10 mouse cellular contexts compared by ENCODE assay signal in the genomic region with DNA sequence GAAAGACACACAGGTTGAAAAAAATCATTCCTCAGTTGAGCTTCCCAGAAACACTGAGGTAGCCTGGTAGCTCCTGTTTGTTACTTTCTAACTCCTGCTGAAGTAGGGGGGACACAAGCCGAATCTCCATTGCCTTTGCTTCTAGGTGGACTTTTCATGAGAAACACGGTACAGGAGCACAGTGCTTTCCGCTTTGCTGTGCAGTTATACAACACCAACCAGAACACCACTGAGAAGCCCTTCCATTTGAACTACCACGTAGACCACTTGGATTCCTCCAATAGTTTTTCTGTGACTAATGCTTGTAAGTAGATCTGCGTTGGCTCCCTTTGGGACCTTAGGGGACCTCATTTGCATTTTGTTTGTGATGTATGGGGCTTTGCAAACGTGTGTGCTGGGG. TPM values are rescaled to one million over a fixed set of nuclear protein-coding genes. Genes with fewer than 3 reads are reported as not detected.
DNase-seq lines count a peak whose midpoint lies in the region; ATAC-seq and TF ChIP-seq lines count a peak whose summit lies in the region.
"Had no signal": no experiment of that assay in that cellular context is flagged by ENCODE, and none has a peak within 500 bp of the region (broad histone marks: within the 10 kb centered on the region; RNA-seq: fewer than 3 reads in every experiment).

No protein-coding gene starts in this region.

- DNase-seq in gastrocnemius, adult 2 months = no peak
- no peak for DNase-seq in gastrocnemius, postnatal 14 days
- DNase-seq in ES-CJ7 (ENCODE audit: low read depth, low spot score) = peak; percentile 25
- no peak for DNase-seq in forebrain, embryonic 14.5 days (ENCODE audit: low spot score)
- no peak for DNase-seq in liver, embryonic 13.5 days
- DNase-seq in left cerebral cortex, postnatal 10 days (ENCODE audit: extremely low spot score in 1 of 2, low spot score in 2 of 2) = no peak
- no peak for DNase-seq in urinary bladder, postnatal 14 days (ENCODE audit: low spot score)
- DNase-seq in lung, postnatal 36 days = no peak

- peak overlapping the region; percentile 65 for H3K4me3 ChIP-seq in gastrocnemius, adult 2 months
- H3K4me3 ChIP-seq in forebrain, embryonic 14.5 days (ENCODE audit: low read depth, low read length) = peak overlapping the region; percentile 39
- peak overlapping the region; percentile 45 for H3K4me3 ChIP-seq in liver, embryonic 13.5 days (replicated peaks)
- H3K4me3 ChIP-seq: myocyte had no signal

- no peaks in the 10 kb centered on the region for H3K27me3 ChIP-seq in forebrain, embryonic 14.5 days (replicated peaks; ENCODE audit: control insufficient read depth, insufficient read depth, low read length)
- H3K27me3 ChIP-seq in liver, embryonic 13.5 days = peaks cover 31% of the 10 kb centered on the region

- H3K9me3 ChIP-seq in forebrain, embryonic 14.5 days (replicated peaks; ENCODE audit: control insufficient read depth, low read length) = no peaks in the 10 kb centered on the region
- no peaks in the 10 kb centered on the region for H3K9me3 ChIP-seq in liver, embryonic 13.5 days (replicated peaks)

- no peaks in the 10 kb centered on the region for H3K4me1 ChIP-seq in forebrain, embryonic 14.5 days (ENCODE audit: control insufficient read depth, insufficient read depth, low read length)
- H3K4me1 ChIP-seq in liver, embryonic 13.5 days (replicated peaks) = no peaks in the 10 kb centered on the region; the same call in 1 of the 2 replicates

- 26% methylated on average over 6 of the region's 6 CpGs for WGBS in forebrain, embryonic 14.5 days
- 13% methylated on average over 6 of the region's 6 CpGs for WGBS in liver, embryonic 13.5 days (ENCODE audit: insufficient replicate concordance)

- ATAC-seq in forebrain, embryonic 14.5 days = no peak
- ATAC-seq in liver, embryonic 13.5 days (ENCODE audit: low read depth) = no peak

- intact Hi-C loops in gastrocnemius, adult 2 months (cut with DNase I) = no loop called here
- intact Hi-C loops in gastrocnemius, postnatal 14 days (cut with DNase I; ENCODE audit: low total_unique reads) = no loop called here
- intact Hi-C loops in left cerebral cortex, postnatal 10 days (cut with DNase I) = no loop called here

- H3K27ac ChIP-seq in gastrocnemius, adult 2 months = peak overlapping the region; percentile 31; the same call in 1 of the 2 replicates
- H3K27ac ChIP-seq in forebrain, embryonic 14.5 days (ENCODE audit: low read depth, low read length) = no peak overlapping the region
- H3K27ac ChIP-seq in liver, embryonic 13.5 days = no peak overlapping the region; the same call in 1 of the 2 replicates

- peak overlapping the region; percentile 62 for H3K4me2 ChIP-seq in forebrain, embryonic 14.5 days (ENCODE audit: low read length)
- H3K4me2 ChIP-seq in liver, embryonic 13.5 days = peak overlapping the region; percentile 59

- H3K9ac ChIP-seq in forebrain, embryonic 14.5 days (ENCODE audit: low read length) = no peak overlapping the region
- no peak overlapping the region for H3K9ac ChIP-seq in liver, embryonic 13.5 days

- H3K36me3 ChIP-seq in forebrain, embryonic 14.5 days (ENCODE audit: control insufficient read depth, insufficient read depth, low read length) = no peaks in the 10 kb centered on the region
- no peaks in the 10 kb centered on the region for H3K36me3 ChIP-seq in liver, embryonic 13.5 days

- no peak for TF ChIP-seq CTCF in gastrocnemius, adult 2 months (IDR thresholded peaks at IDR 0.05)

RNA-seq across cellular contexts. Expression of a gene that starts 2.0 kb away (rescaled TPM):
- 1 to 10 TPM in 1 of 2 experiments, under 1 TPM in 1; 0.98 to 1.3 TPM for total RNA-seq in gastrocnemius, adult 2 months (2021)
- 1 to 10 TPM; 2.2 to 2.3 TPM for total RNA-seq in gastrocnemius, postnatal 14 days (2021)
- polyA plus RNA-seq in forebrain, embryonic 14.5 days (2014; fragmentation: Nextera tagmentation; extraction: Ambion mirVana) = 6.7 and 11.0 TPM in 2 replicates
- 1.9 and 2.2 TPM in 2 replicates for polyA plus RNA-seq in liver, embryonic 13.5 days (2015; fragmentation: Nextera tagmentation; extraction: Ambion mirVana)
- 100 to 1,000 TPM; 128 to 134 TPM for total RNA-seq in left cerebral cortex, postnatal 10 days (2021)
- polyA plus RNA-seq: C2C12 had no signal

Comparison
In these comparisons a context has a peak if more than half of its experiments do, and no peak if none do; other contexts are left out.
1. RNA of a gene that starts 2.0 kb away (total RNA-seq): 128 to 134 TPM in left cerebral cortex, postnatal 10 days; 2.2 to 2.3 TPM in gastrocnemius, postnatal 14 days and 0.98 to 1.3 TPM in gastrocnemius, adult 2 months; every median in the first group is over 10 times any median in the second.
2. Peak in every context shown above with its lines, with median percentiles within 50 percentile points of each other: H3K4me3 ChIP-seq.